ENCODE assay signal across 17 mouse cellular contexts in the genomic region with DNA sequence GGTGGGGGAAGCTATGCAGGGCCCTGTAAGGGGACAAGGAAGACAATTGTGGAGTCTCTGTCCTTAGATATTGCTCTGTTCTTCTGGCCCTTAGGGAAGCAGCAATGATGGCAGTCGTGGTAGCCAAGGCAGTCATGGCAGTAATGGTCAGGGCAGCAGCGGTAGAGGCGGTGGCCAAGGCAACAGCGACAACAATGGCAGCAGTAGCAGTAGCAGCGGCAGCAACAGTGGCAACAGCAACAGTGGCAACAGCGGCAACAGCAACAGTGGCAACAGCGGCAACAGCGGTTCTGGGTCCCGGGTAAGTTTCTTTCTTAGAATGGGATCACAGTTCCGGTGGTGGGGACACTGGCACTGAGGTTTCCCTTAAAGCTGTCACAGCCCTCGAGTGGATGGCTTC. TPM values are rescaled to one million over a fixed set of nuclear protein-coding genes. Genes with fewer than 3 reads are reported as not detected.
DNase-seq lines count a peak whose midpoint lies in the region; ATAC-seq and TF ChIP-seq lines count a peak whose summit lies in the region.
"Had no signal": no experiment of that assay in that cellular context is flagged by ENCODE, and none has a peak within 500 bp of the region (broad histone marks: within the 10 kb centered on the region; RNA-seq: fewer than 3 reads in every experiment).

No protein-coding gene starts in this region.

- no peak overlapping the region for H3K9ac ChIP-seq in forebrain, embryonic 15.5 days (replicated peaks)
- H3K9ac ChIP-seq in limb, embryonic 12.5 days (replicated peaks) = no peak overlapping the region; the same call in 1 of the 2 replicates
- H3K9ac ChIP-seq in hindbrain, postnatal 0 days (replicated peaks; ENCODE audit: low read length) = no peak overlapping the region
- H3K9ac ChIP-seq in neural tube, embryonic 15.5 days (replicated peaks) = no peak overlapping the region
- H3K9ac ChIP-seq: embryonic facial prominence, embryonic 12.5 days; lung, embryonic 15.5 days had no signal

- no peaks in the 10 kb centered on the region for H3K9me3 ChIP-seq in forebrain, embryonic 10.5 days
- H3K9me3 ChIP-seq in forebrain, embryonic 15.5 days = no peaks in the 10 kb centered on the region
- no peaks in the 10 kb centered on the region for H3K9me3 ChIP-seq in limb, embryonic 12.5 days
- H3K9me3 ChIP-seq in limb, embryonic 10.5 days (replicated peaks) = no peaks in the 10 kb centered on the region
- no peaks in the 10 kb centered on the region for H3K9me3 ChIP-seq in hindbrain, postnatal 0 days (ENCODE audit: low read length)
- no peaks in the 10 kb centered on the region for H3K9me3 ChIP-seq in neural tube, embryonic 15.5 days (replicated peaks)
- H3K9me3 ChIP-seq: embryonic facial prominence, embryonic 12.5 days; lung, embryonic 15.5 days had no signal

- H3K4me3 ChIP-seq in forebrain, embryonic 10.5 days = peak overlapping the region; percentile 23; the same call in 1 of the 2 replicates
- no peak overlapping the region for H3K4me3 ChIP-seq in forebrain, embryonic 15.5 days
- H3K4me3 ChIP-seq in limb, embryonic 12.5 days (replicated peaks) = no peak overlapping the region
- H3K4me3 ChIP-seq in limb, embryonic 10.5 days = no peak overlapping the region
- no peak overlapping the region for H3K4me3 ChIP-seq in hindbrain, postnatal 0 days (ENCODE audit: low read length)
- H3K4me3 ChIP-seq in neural tube, embryonic 15.5 days (replicated peaks) = no peak overlapping the region
- H3K4me3 ChIP-seq: embryonic facial prominence, embryonic 12.5 days; lung, embryonic 15.5 days had no signal

- 0 out of 2 replicates have a peak, but pooled peaks have one; percentile 2 for TF ChIP-seq CTCF in hindbrain, postnatal 0 days (IDR thresholded peaks at IDR 0.05; ENCODE audit: low read depth)

- peaks cover 14% of the 10 kb centered on the region for H3K4me1 ChIP-seq in forebrain, embryonic 10.5 days
- no peaks in the 10 kb centered on the region for H3K4me1 ChIP-seq in forebrain, embryonic 15.5 days
- H3K4me1 ChIP-seq in limb, embryonic 12.5 days (replicated peaks) = no peaks in the 10 kb centered on the region
- peaks cover 4% of the 10 kb centered on the region; the same call in 1 of the 2 replicates for H3K4me1 ChIP-seq in limb, embryonic 10.5 days
- no peaks in the 10 kb centered on the region for H3K4me1 ChIP-seq in hindbrain, postnatal 0 days (ENCODE audit: insufficient read depth, low read length)
- H3K4me1 ChIP-seq in neural tube, embryonic 15.5 days = peaks cover 3% of the 10 kb centered on the region; the same call in 1 of the 2 replicates
- H3K4me1 ChIP-seq: embryonic facial prominence, embryonic 12.5 days had no signal

- no peak for DNase-seq in forebrain, embryonic 10.5 days (ENCODE audit: extremely low spot score, low spot score)
- DNase-seq in limb, embryonic 10.5 days (ENCODE audit: low spot score) = no peak
- peak; percentile 14 for DNase-seq in hindbrain, postnatal 0 days (ENCODE audit: low spot score)
- DNase-seq in right cerebral cortex, adult 18-20 months = no peak
- no peak for DNase-seq in gastrocnemius, adult 18-20 months (ENCODE audit: low spot score)
- DNase-seq: adrenal gland, postnatal 25 days; cerebellum, adult 11 months; kidney, adult 9 months had no signal

- no peak overlapping the region for H3K27ac ChIP-seq in forebrain, embryonic 10.5 days
- no peak overlapping the region for H3K27ac ChIP-seq in forebrain, embryonic 15.5 days (replicated peaks)
- no peak overlapping the region for H3K27ac ChIP-seq in limb, embryonic 12.5 days
- H3K27ac ChIP-seq in limb, embryonic 10.5 days = no peak overlapping the region
- H3K27ac ChIP-seq in hindbrain, postnatal 0 days = no peak overlapping the region
- no peak overlapping the region for H3K27ac ChIP-seq in neural tube, embryonic 15.5 days (replicated peaks)
- H3K27ac ChIP-seq: embryonic facial prominence, embryonic 12.5 days; lung, embryonic 15.5 days had no signal

- 52% methylated on average over 11 of the region's 11 CpGs for WGBS in forebrain, embryonic 10.5 days
- 32% methylated on average over 11 of the region's 11 CpGs for WGBS in forebrain, embryonic 15.5 days
- 35% methylated on average over 11 of the region's 11 CpGs for WGBS in limb, embryonic 12.5 days
- WGBS in limb, embryonic 10.5 days = 35% methylated on average over 11 of the region's 11 CpGs
- WGBS in hindbrain, postnatal 0 days = 49% methylated on average over 11 of the region's 11 CpGs
- 40% methylated on average over 11 of the region's 11 CpGs for WGBS in neural tube, embryonic 15.5 days

- H3K27me3 ChIP-seq in forebrain, embryonic 10.5 days (ENCODE audit: poor library complexity, severe bottlenecking) = 0 out of 2 replicates have a peak, but pooled peaks cover 14% of the 10 kb centered on the region
- H3K27me3 ChIP-seq in forebrain, embryonic 15.5 days = no peaks in the 10 kb centered on the region
- H3K27me3 ChIP-seq in limb, embryonic 12.5 days = peaks cover 27% of the 10 kb centered on the region
- peaks cover 12% of the 10 kb centered on the region; the same call in 1 of the 2 replicates for H3K27me3 ChIP-seq in limb, embryonic 10.5 days (ENCODE audit: low read depth, poor library complexity, severe bottlenecking)
- no peaks in the 10 kb centered on the region for H3K27me3 ChIP-seq in hindbrain, postnatal 0 days (ENCODE audit: insufficient read depth, low read length)
- H3K27me3 ChIP-seq in neural tube, embryonic 15.5 days (replicated peaks) = 0 out of 2 replicates have a peak, but pooled peaks cover 3% of the 10 kb centered on the region
- H3K27me3 ChIP-seq: embryonic facial prominence, embryonic 12.5 days; lung, embryonic 15.5 days had no signal

- no peak overlapping the region for H3K4me2 ChIP-seq in forebrain, embryonic 15.5 days (replicated peaks)
- H3K4me2 ChIP-seq in limb, embryonic 12.5 days = peak overlapping the region; percentile 17; the same call in 1 of the 2 replicates
- H3K4me2 ChIP-seq in hindbrain, postnatal 0 days (ENCODE audit: low read depth, low read length) = peak overlapping the region; percentile 13; the same call in 1 of the 2 replicates
- H3K4me2 ChIP-seq in neural tube, embryonic 15.5 days = peak overlapping the region; percentile 34
- H3K4me2 ChIP-seq: embryonic facial prominence, embryonic 12.5 days; lung, embryonic 15.5 days had no signal

- H3K36me3 ChIP-seq in forebrain, embryonic 10.5 days (replicated peaks) = no peaks in the 10 kb centered on the region
- no peaks in the 10 kb centered on the region for H3K36me3 ChIP-seq in forebrain, embryonic 15.5 days
- no peaks in the 10 kb centered on the region for H3K36me3 ChIP-seq in limb, embryonic 12.5 days
- no peaks in the 10 kb centered on the region for H3K36me3 ChIP-seq in limb, embryonic 10.5 days
- no peaks in the 10 kb centered on the region for H3K36me3 ChIP-seq in hindbrain, postnatal 0 days (ENCODE audit: insufficient read depth, low read length)
- H3K36me3 ChIP-seq in neural tube, embryonic 15.5 days = no peaks in the 10 kb centered on the region
- H3K36me3 ChIP-seq: embryonic facial prominence, embryonic 12.5 days; lung, embryonic 15.5 days had no signal

- ATAC-seq in forebrain, embryonic 15.5 days (replicated peaks) = no peak
- ATAC-seq in limb, embryonic 12.5 days (ENCODE audit: insufficient number of reproducible peaks, insufficient read depth, low FRiP score, low TSS enrichment, low read depth) = no peak
- peak; percentile 45; the same call in 1 of the 2 replicates for ATAC-seq in hindbrain, postnatal 0 days
- ATAC-seq in neural tube, embryonic 15.5 days (ENCODE audit: low FRiP score) = 0 out of 2 replicates have a peak, but pooled peaks have one; percentile 45

RNA-seq across cellular contexts. Expression of gene Dmkn, which starts 1.6 kb away (rescaled TPM):
- not detected in 2 replicates for polyA plus RNA-seq in forebrain, embryonic 10.5 days (2016; fragmentation: Nextera tagmentation; extraction: Ambion mirVana)
- polyA plus RNA-seq in forebrain, embryonic 15.5 days (2015; fragmentation: Nextera tagmentation; extraction: Ambion mirVana) = 0.26 and 0.74 TPM in 2 replicates
- not detected in 2 replicates for polyA plus RNA-seq in limb, embryonic 12.5 days (2016; fragmentation: Nextera tagmentation; extraction: Ambion mirVana)
- polyA plus RNA-seq in limb, embryonic 10.5 days (2016; fragmentation: Nextera tagmentation; extraction: Ambion mirVana) = not detected in 2 replicates
- total RNA-seq in hindbrain, postnatal 0 days (2014; rRNA removed) = 1.4 and 2.1 TPM in 2 replicates
- polyA plus RNA-seq in hindbrain, postnatal 0 days (2015; fragmentation: Nextera tagmentation; extraction: Ambion mirVana) = 3.9 and 5.8 TPM in 2 replicates
- 3.7 and 6.2 TPM in 2 replicates for polyA plus RNA-seq in neural tube, embryonic 15.5 days (2015; fragmentation: Nextera tagmentation; extraction: Ambion mirVana)
- total RNA-seq in gastrocnemius, adult 18-20 months (2021) = under 1 TPM; 0.46 to 0.97 TPM
- total RNA-seq: monocyte, adult 5-6 weeks had no signal
- polyA plus RNA-seq: embryonic facial prominence, embryonic 12.5 days had no signal

RNA-seq across cellular contexts. Expression of gene Sbsn, which starts 13.9 kb away (rescaled TPM):
- 0.73 and 1.0 TPM in 2 replicates for polyA plus RNA-seq in forebrain, embryonic 10.5 days (2016; fragmentation: Nextera tagmentation; extraction: Ambion mirVana)
- polyA plus RNA-seq in forebrain, embryonic 15.5 days (2015; fragmentation: Nextera tagmentation; extraction: Ambion mirVana) = 1.6 and 2.0 TPM in 2 replicates
- 1.7 and 2.3 TPM in 2 replicates for polyA plus RNA-seq in limb, embryonic 12.5 days (2016; fragmentation: Nextera tagmentation; extraction: Ambion mirVana)
- polyA plus RNA-seq in limb, embryonic 10.5 days (2016; fragmentation: Nextera tagmentation; extraction: Ambion mirVana) = 1.1 and 1.4 TPM in 2 replicates
- 0.84 and 4.2 TPM in 2 replicates for total RNA-seq in hindbrain, postnatal 0 days (2014; rRNA removed)
- polyA plus RNA-seq in hindbrain, postnatal 0 days (2015; fragmentation: Nextera tagmentation; extraction: Ambion mirVana) = 2.9 and 3.0 TPM in 2 replicates
- polyA plus RNA-seq in neural tube, embryonic 15.5 days (2015; fragmentation: Nextera tagmentation; extraction: Ambion mirVana) = 1.6 and 2.0 TPM in 2 replicates
- total RNA-seq in gastrocnemius, adult 18-20 months (2021) = 1 to 10 TPM; 2.8 to 4.9 TPM
- total RNA-seq: monocyte, adult 5-6 weeks had no signal

RNA-seq across cellular contexts. Expression of gene Gapdhs, which starts 21.7 kb away (rescaled TPM):
- polyA plus RNA-seq in forebrain, embryonic 10.5 days (2016; fragmentation: Nextera tagmentation; extraction: Ambion mirVana) = 0.16 and 0.48 TPM in 2 replicates
- 1.1 TPM in 2 replicates for polyA plus RNA-seq in forebrain, embryonic 15.5 days (2015; fragmentation: Nextera tagmentation; extraction: Ambion mirVana)
- 0.51 and 0.71 TPM in 2 replicates for polyA plus RNA-seq in limb, embryonic 12.5 days (2016; fragmentation: Nextera tagmentation; extraction: Ambion mirVana)
- 0.43 TPM in 1 of 2 replicates, not detected in the other for polyA plus RNA-seq in limb, embryonic 10.5 days (2016; fragmentation: Nextera tagmentation; extraction: Ambion mirVana)
- not detected in 2 replicates for total RNA-seq in hindbrain, postnatal 0 days (2014; rRNA removed)
- polyA plus RNA-seq in hindbrain, postnatal 0 days (2015; fragmentation: Nextera tagmentation; extraction: Ambion mirVana) = 0.32 and 0.69 TPM in 2 replicates
- 0.73 and 1.0 TPM in 2 replicates for polyA plus RNA-seq in neural tube, embryonic 15.5 days (2015; fragmentation: Nextera tagmentation; extraction: Ambion mirVana)
- total RNA-seq in gastrocnemius, adult 18-20 months (2021) = not detected
- total RNA-seq: adrenal gland, postnatal 25 days; heart, postnatal 10 days; layer of hippocampus, postnatal 14 days had no signal
- polyA plus RNA-seq: limb, embryonic 14.5 days had no signal

RNA-seq across cellular contexts. Expression of gene Krtdap, which starts 22.5 kb away (rescaled TPM):
- not detected in 2 replicates for polyA plus RNA-seq in forebrain, embryonic 10.5 days (2016; fragmentation: Nextera tagmentation; extraction: Ambion mirVana)
- polyA plus RNA-seq in forebrain, embryonic 15.5 days (2015; fragmentation: Nextera tagmentation; extraction: Ambion mirVana) = 1.3 TPM in 1 of 2 replicates, not detected in the other
- polyA plus RNA-seq in limb, embryonic 12.5 days (2016; fragmentation: Nextera tagmentation; extraction: Ambion mirVana) = not detected in 2 replicates
- not detected in 2 replicates for polyA plus RNA-seq in limb, embryonic 10.5 days (2016; fragmentation: Nextera tagmentation; extraction: Ambion mirVana)
- not detected in 2 replicates for total RNA-seq in hindbrain, postnatal 0 days (2014; rRNA removed)
- 0.66 and 1.8 TPM in 2 replicates for polyA plus RNA-seq in hindbrain, postnatal 0 days (2015; fragmentation: Nextera tagmentation; extraction: Ambion mirVana)
- 2.4 and 10.4 TPM in 2 replicates for polyA plus RNA-seq in neural tube, embryonic 15.5 days (2015; fragmentation: Nextera tagmentation; extraction: Ambion mirVana)
- 1 to 10 TPM in 1 of 2 experiments, not detected in 1; 2.1 TPM for total RNA-seq in gastrocnemius, adult 18-20 months (2021)
- total RNA-seq: adrenal gland, postnatal 25 days; heart, postnatal 10 days; layer of hippocampus, postnatal 14 days; monocyte, adult 5-6 weeks had no signal

RNA-seq across cellular contexts. Expression of gene Tmem147, which starts 35.8 kb away (rescaled TPM):
- polyA plus RNA-seq in forebrain, embryonic 10.5 days (2016; fragmentation: Nextera tagmentation; extraction: Ambion mirVana) = 154 and 158 TPM in 2 replicates
- 197 and 199 TPM in 2 replicates for polyA plus RNA-seq in forebrain, embryonic 15.5 days (2015; fragmentation: Nextera tagmentation; extraction: Ambion mirVana)
- 158 and 162 TPM in 2 replicates for polyA plus RNA-seq in limb, embryonic 12.5 days (2016; fragmentation: Nextera tagmentation; extraction: Ambion mirVana)
- 153 and 159 TPM in 2 replicates for polyA plus RNA-seq in limb, embryonic 10.5 days (2016; fragmentation: Nextera tagmentation; extraction: Ambion mirVana)
- 195 and 238 TPM in 2 replicates for total RNA-seq in hindbrain, postnatal 0 days (2014; rRNA removed)
- polyA plus RNA-seq in hindbrain, postnatal 0 days (2015; fragmentation: Nextera tagmentation; extraction: Ambion mirVana) = 338 and 342 TPM in 2 replicates
- 284 and 304 TPM in 2 replicates for polyA plus RNA-seq in neural tube, embryonic 15.5 days (2015; fragmentation: Nextera tagmentation; extraction: Ambion mirVana)
- total RNA-seq in gastrocnemius, adult 18-20 months (2021) = 100 to 1,000 TPM; 215 to 233 TPM

Comparison
In these comparisons a context has a peak if more than half of its experiments do, and no peak if none do; other contexts are left out.
1. ATAC-seq: peak in hindbrain, postnatal 0 days (single experiment) and neural tube, embryonic 15.5 days (single experiment); none in forebrain, embryonic 15.5 days (single experiment) and limb, embryonic 12.5 days (single experiment).